Mouse (Mus musculus) midbrain, embryonic 14.5 days (tissue): ENCODE results near the gene Coro1c. TPM values are rescaled to one million over a fixed set of nuclear protein-coding genes. Genes with fewer than 3 reads are reported as not detected.

ENCODE experiments used
- ATAC-seq: fragments of 200-750 bp; cut with Nextera tagmentation; 2 replicates; pipeline ENCODE4 v1.8.0; 2017; ENCODE audit warnings: moderate number of reproducible peaks, moderate library complexity; ENCODE audit not compliant: low FRiP score, low TSS enrichment
- DNase-seq: peaks from one replicate; pipeline ENCODE4 v3.0.0-alpha.2; 2015
- H3K27ac ChIP-seq: fragments of 300-500 bp; sonication (generic); replicated peaks from 2 replicates; pipeline ENCODE4 v1.5.1; 2014; ENCODE audit warnings: mild to moderate bottlenecking, low read depth, low read length, moderate library complexity
- H3K27me3 ChIP-seq: fragments of 300-500 bp; sonication (generic); 2 replicates; pipeline ENCODE4 v1.6.1; 2014; ENCODE audit warnings: low read length, control low read depth, mixed read lengths; ENCODE audit not compliant: control insufficient read depth, insufficient read depth
- H3K36me3 ChIP-seq: fragments of 300-500 bp; sonication (generic); 2 replicates; pipeline ENCODE4 v1.6.1; 2014; ENCODE audit warnings: low read length, control low read depth; ENCODE audit not compliant: control insufficient read depth, insufficient read depth
- H3K4me1 ChIP-seq: fragments of 300-500 bp; sonication (generic); 2 replicates; pipeline ENCODE4 v1.6.1; 2014; ENCODE audit warnings: mild to moderate bottlenecking, antibody characterized with exemption, low read length, control low read depth; ENCODE audit not compliant: control insufficient read depth, insufficient read depth
- H3K4me2 ChIP-seq: fragments of 300-500 bp; sonication (generic); 2 replicates; pipeline ENCODE4 v1.6.1; 2014; ENCODE audit warnings: mild to moderate bottlenecking, low read length, moderate library complexity
- H3K4me3 ChIP-seq: fragments of 300-500 bp; sonication (generic); replicated peaks from 2 replicates; pipeline ENCODE4 v1.5.1; 2014; ENCODE audit warnings: low read depth, low read length
- H3K9ac ChIP-seq: fragments of 300-500 bp; sonication (generic); replicated peaks from 2 replicates; pipeline ENCODE4 v1.6.1; 2014; ENCODE audit warnings: mild to moderate bottlenecking, low read length, moderate library complexity
- H3K9me3 ChIP-seq: fragments of 300-500 bp; sonication (generic); 2 replicates; pipeline ENCODE4 v1.6.1; 2016; ENCODE audit warnings: low read length, control low read depth, mixed read lengths; ENCODE audit not compliant: control insufficient read depth
- WGBS: fragments of 180-500 bp; shearing (Covaris S2); extraction: QIAGEN DNeasy Blood & Tissue Kit; methylation state at CpG from one replicate; pipeline ENCODE4 v1.1.7; 2014; 5-methylcytosine and 5-hydroxymethylcytosine counted together
- polyA plus RNA-seq: library from polyadenylated mRNA; unstranded; fragments of >200 nt; fragmentation: Nextera tagmentation; extraction: Ambion mirVana; gene quantifications from 2 replicates; pipeline ENCODE4 v1.2.1, GENCODE M21; 2014

Gene Coro1c
- polyA plus RNA-seq, 1 experiment from 2014 or later: 201 TPM

DNA sequence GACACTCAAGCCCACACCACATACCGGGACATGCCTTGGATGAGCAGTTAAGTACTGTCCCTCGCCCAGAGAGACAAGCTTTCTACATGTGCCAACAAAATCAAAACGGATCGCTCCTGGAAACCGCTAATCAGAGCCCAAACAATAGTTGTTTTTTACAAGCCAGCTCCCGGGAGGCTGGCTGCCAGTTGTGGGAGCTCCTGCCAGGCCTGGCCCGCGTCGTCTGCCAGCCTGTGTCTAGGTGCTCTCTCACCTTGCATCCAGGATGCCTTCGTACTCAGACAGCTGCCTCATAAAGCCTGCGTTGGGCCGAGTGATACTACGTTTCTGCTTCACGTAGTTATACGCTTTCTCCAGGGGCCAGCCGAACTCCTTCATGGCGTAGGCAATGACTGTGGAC is 41.6 kb upstream of the Coro1c start:
- H3K27ac ChIP-seq: no peak overlapping the region
- peaks cover 73% of the 10 kb centered on the region for H3K36me3 ChIP-seq
- no peak overlapping the region for H3K4me2 ChIP-seq
- H3K4me3 ChIP-seq: no peak overlapping the region
- no peaks in the 10 kb centered on the region for H3K9me3 ChIP-seq
- no peaks in the 10 kb centered on the region for H3K4me1 ChIP-seq
- H3K27me3 ChIP-seq: no peaks in the 10 kb centered on the region
- 88% methylated on average over 17 of the region's 17 CpGs for WGBS
- ATAC-seq: no peak
- no peak overlapping the region for H3K9ac ChIP-seq
- no peak for DNase-seq

DNA sequence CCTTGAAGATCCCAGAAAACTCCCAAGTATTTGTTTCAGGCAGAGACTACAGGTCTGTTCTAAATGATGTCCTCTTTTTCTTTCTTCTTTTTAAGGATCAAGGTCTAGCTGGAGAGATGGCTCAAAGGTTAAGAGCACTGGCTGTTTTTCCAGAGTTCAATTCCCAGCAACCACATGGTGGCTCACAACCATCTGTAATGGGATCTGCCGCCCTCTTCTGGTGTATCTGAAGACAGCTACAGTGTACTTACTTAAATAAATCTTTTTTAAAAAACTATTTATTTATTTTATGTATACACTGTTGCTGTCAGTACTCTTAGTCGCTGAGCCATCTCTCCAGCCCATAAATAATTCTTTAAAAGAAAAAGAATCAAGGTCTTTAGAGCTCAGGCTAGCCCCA is 38.7 kb upstream of the Coro1c start:
- Histone ChIP-seq H3K9ac (no peak overlapping the region), H3K4me2 (no peak overlapping the region), H3K4me1 (no peaks in the 10 kb centered on the region), H3K4me3 (no peak overlapping the region), H3K27me3 (no peaks in the 10 kb centered on the region), H3K36me3 (peaks cover 75% of the 10 kb centered on the region), H3K27ac (no peak overlapping the region), H3K9me3 (no peaks in the 10 kb centered on the region)
- DNase-seq (no peak), ATAC-seq (no peak)
- WGBS: 74% methylated on average over 2 of the region's 2 CpGs

DNA sequence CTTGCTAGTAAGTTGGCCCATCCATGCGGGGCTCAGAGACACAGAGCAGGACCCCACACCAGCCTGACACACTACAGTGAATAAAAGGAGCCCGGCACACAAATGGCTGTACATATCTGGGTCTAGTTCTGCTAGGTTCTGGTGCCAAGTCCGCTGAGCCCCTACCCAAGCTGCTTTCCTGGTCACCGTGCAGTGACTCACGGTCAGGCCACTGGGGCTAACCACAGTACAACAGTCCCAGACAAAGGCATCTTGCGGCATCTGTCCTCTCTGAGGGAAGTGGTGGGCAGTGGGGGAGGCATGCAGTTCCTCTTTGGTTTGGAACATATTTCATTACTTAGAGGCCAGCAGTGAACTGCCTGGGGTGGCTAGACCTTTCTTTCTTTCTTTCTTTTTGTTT is 36.6 kb upstream of the Coro1c start:
- Histone ChIP-seq H3K4me3 (no peak overlapping the region), H3K9me3 (no peaks in the 10 kb centered on the region), H3K9ac (no peak overlapping the region), H3K36me3 (peaks cover 76% of the 10 kb centered on the region), H3K27me3 (no peaks in the 10 kb centered on the region), H3K4me1 (no peaks in the 10 kb centered on the region), H3K27ac (no peak overlapping the region), H3K4me2 (no peak overlapping the region)
- WGBS: 96% methylated on average over 6 of the region's 6 CpGs
- DNase-seq (no peak), ATAC-seq (no peak)

DNA sequence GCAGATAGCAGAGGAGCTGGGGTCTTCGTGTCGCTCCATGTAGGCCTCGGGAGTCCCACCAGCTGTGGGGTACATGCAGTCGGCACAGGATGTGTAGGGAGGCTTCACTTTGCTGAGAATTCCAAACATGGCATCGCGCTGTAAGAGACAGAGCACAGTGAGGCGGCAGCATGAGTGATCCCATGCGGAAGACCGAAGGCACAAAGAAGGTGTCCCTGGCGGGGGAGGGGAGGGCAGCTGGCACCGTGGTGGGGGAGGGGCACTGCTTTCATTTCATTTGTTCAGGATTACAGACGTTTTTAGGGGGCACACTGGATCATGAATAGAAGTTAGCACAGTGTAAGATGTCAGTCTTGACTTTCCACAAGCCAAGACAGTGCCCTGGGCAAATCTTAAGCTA is 34.8 kb upstream of the Coro1c start:
- WGBS: 68% methylated on average over 12 of the region's 12 CpGs

DNA sequence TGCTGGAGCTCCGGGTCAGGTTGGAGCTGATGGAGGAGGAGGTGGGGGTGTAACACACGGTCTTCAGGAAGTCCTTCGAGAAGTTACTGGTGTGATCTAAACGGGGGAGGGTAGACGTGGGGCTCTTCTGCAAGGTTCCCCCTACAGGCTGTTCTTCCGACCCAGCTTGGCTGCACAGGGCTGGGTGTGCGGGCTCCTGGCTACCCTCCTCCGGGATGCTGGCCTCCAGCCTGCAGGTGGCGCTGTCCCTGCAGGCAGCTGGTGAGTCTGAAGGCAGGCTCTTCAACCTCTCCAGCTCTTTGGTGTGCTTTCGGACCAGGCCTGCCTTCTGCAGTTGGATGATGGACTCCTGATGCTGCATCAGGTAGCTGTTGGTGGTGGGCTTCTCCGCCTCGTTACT is 34.0 kb upstream of the Coro1c start:
- Histone ChIP-seq H3K36me3 (peaks cover 59% of the 10 kb centered on the region), H3K4me2 (no peak overlapping the region), H3K9me3 (no peaks in the 10 kb centered on the region), H3K4me1 (0 out of 2 replicates have a peak, but pooled peaks cover 6% of the 10 kb centered on the region), H3K4me3 (no peak overlapping the region), H3K27ac (no peak overlapping the region), H3K27me3 (no peaks in the 10 kb centered on the region), H3K9ac (no peak overlapping the region)
- DNase-seq: no peak
- ATAC-seq: no peak
- 92% methylated on average over 12 of the region's 12 CpGs for WGBS

More for the DNA sequence above, 34.8 kb upstream of the Coro1c start:
- Histone ChIP-seq H3K9ac (no peak overlapping the region), H3K27ac (0 out of 2 replicates have a peak overlapping the region, but pooled peaks have one; percentile 13), H3K4me3 (no peak overlapping the region), H3K27me3 (no peaks in the 10 kb centered on the region), H3K9me3 (no peaks in the 10 kb centered on the region), H3K4me2 (no peak overlapping the region), H3K36me3 (peaks cover 63% of the 10 kb centered on the region), H3K4me1 (no peaks in the 10 kb centered on the region)
- DNase-seq (peak; percentile 25), ATAC-seq (no peak)

DNA sequence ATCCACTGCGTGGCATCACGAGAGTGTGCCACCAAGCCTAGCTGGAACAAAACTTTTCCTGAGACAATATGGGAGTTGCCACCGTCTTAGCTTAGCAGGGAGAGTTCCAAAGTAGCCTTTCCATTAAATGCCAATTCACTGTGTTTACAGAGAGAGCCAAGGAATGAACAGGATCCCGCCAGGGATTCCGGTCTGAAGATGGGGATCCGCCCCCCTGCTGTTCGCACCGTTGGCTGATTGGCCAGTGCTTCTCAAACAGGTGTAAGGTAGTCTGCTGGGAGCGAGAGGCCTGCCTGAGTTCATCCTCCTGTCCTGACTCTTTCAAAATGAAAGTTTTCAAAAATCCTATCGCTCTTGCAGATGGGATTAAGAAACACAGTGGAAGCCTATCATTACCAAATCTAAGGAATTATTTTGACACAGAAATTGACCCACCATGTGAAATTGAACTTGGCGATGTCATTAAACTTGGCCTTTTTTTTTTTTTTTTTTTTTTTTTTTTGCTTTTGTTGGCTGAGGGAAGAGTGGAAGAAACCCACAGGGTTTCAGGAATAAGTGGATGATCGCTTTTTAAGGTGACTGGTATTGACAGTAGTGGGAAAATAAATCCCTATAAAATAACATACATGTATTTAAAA is 30.8 kb upstream of the Coro1c start:
- Histone ChIP-seq H3K27ac (no peak overlapping the region), H3K27me3 (no peaks in the 10 kb centered on the region), H3K9ac (no peak overlapping the region), H3K4me2 (no peak overlapping the region), H3K4me1 (0 out of 2 replicates have a peak, but pooled peaks cover 7% of the 10 kb centered on the region), H3K9me3 (no peaks in the 10 kb centered on the region), H3K36me3 (peaks cover 37% of the 10 kb centered on the region), H3K4me3 (no peak overlapping the region)
- ATAC-seq (no peak), DNase-seq (no peak)
- WGBS: 43% methylated on average over 12 of the region's 12 CpGs

DNA sequence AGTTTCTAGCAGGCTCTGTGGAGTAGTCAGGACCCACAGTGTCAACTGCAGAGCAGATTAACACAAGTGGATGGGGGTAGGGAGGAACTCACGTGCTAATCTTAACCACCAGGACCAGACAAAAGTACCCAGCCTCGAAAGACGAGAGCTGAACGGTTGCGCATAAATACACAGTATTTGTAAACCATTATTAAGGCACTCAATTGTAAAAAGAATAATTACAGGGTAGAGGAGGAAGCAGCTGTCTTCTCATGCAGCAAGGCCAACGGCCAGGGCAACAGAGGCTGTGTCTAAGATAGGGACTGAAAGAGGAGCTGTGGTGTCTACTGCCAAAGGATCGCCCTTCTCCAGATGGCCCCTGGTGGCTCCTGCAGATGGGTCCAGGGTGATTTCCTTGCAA is 29.1 kb upstream of the Coro1c start:
- Histone ChIP-seq H3K4me1 (0 out of 2 replicates have a peak, but pooled peaks cover 7% of the 10 kb centered on the region), H3K27ac (no peak overlapping the region), H3K9ac (no peak overlapping the region; the same call in 1 of the 2 replicates), H3K4me2 (no peak overlapping the region), H3K36me3 (peaks cover 26% of the 10 kb centered on the region), H3K9me3 (no peaks in the 10 kb centered on the region), H3K27me3 (no peaks in the 10 kb centered on the region), H3K4me3 (no peak overlapping the region)
- ATAC-seq (no peak), DNase-seq (no peak)
- WGBS: 36% methylated on average over 7 of the region's 7 CpGs

DNA sequence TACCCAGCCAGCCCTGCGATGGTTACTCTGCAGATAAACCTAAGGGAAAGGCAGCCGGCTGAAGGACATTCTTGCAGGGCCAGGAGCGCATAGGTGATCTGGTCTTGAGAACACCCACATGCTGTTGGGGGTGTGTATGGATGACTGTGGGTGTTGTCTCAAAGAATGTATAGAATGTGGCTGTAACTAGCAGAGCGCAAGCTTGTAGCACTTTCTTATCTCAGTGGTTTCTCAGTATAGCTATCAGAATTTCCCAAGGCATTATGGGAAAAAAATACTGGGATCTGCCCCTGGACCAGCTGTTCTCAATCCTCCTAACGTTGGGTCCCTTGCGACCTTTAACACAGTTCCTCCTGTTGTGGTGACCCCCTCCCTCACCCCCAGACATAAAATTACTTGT is 25.3 kb upstream of the Coro1c start:
- 91% methylated on average over 6 of the region's 6 CpGs for WGBS
- ATAC-seq: no peak

DNA sequence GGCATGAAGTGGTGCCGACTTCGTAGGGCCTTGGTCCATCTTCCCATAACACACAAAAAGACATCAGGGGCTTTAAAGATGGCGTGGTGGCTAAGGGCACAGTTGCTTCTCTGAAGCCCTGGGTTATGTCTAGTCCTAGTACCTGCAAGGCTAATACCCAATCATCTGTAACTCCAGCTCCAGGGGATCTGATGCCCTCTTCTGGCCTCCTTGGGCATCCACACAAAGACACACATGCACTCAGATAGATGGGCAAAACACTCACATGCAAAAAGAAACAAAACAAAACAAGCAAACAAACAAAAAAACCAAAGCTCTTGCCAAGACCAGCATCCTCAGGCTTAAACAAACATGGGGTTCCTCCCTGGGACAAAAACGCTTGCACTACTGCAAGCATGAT is 24.9 kb upstream of the Coro1c start:
- H3K36me3 ChIP-seq: no peaks in the 10 kb centered on the region
- no peak overlapping the region for H3K27ac ChIP-seq
- H3K4me3 ChIP-seq: no peak overlapping the region
- ATAC-seq (no peak), DNase-seq (no peak)
- WGBS: 87% methylated on average over 4 of the region's 4 CpGs
- no peaks in the 10 kb centered on the region for H3K9me3 ChIP-seq
- no peaks in the 10 kb centered on the region for H3K27me3 ChIP-seq
- peaks cover 14% of the 10 kb centered on the region; the same call in 1 of the 2 replicates for H3K4me1 ChIP-seq
- no peak overlapping the region for H3K4me2 ChIP-seq
- H3K9ac ChIP-seq: no peak overlapping the region

More for the DNA sequence above, 25.3 kb upstream of the Coro1c start:
- no peak overlapping the region for H3K27ac ChIP-seq
- H3K9ac ChIP-seq: no peak overlapping the region
- no peak overlapping the region for H3K4me2 ChIP-seq
- H3K36me3 ChIP-seq: no peaks in the 10 kb centered on the region
- H3K27me3 ChIP-seq: no peaks in the 10 kb centered on the region
- H3K4me1 ChIP-seq: peaks cover 14% of the 10 kb centered on the region; the same call in 1 of the 2 replicates
- no peak for DNase-seq
- H3K4me3 ChIP-seq: no peak overlapping the region
- no peaks in the 10 kb centered on the region for H3K9me3 ChIP-seq
